Mouse (Mus musculus) cortical plate, adult 2 months (tissue): ENCODE data around the gene 2300002M23Rik. TPM values are rescaled to one million over a fixed set of nuclear protein-coding genes. Genes with fewer than 3 reads are reported as not detected.

Source experiments
- H3K27ac ChIP-seq: fragments of 200-500 bp; 2 replicates; pipeline ENCODE4 v1.5.1; 2012; ENCODE audit warnings: low read length, control low read depth, inconsistent platforms; ENCODE audit not compliant: insufficient read depth
- H3K4me1 ChIP-seq: fragments of 200-500 bp; 2 replicates; pipeline ENCODE4 v1.6.1; 2011; ENCODE audit warnings: low read length; ENCODE audit not compliant: control insufficient read depth, insufficient read depth
- H3K4me3 ChIP-seq: fragments of 200-500 bp; 2 replicates; pipeline ENCODE4 v1.5.1; 2011; ENCODE audit warnings: mild to moderate bottlenecking, low read length, control low read depth; ENCODE audit not compliant: insufficient read depth
- CTCF ChIP-seq: fragments of 200-500 bp; IDR thresholded peaks from 2 replicates; pipeline ENCODE4 v1.5.1; 2011; ENCODE audit warnings: mild to moderate bottlenecking, control low read depth, low read length; ENCODE audit not compliant: insufficient read depth; ENCODE audit errors: extremely low read depth
- POLR2A ChIP-seq: fragments of 200-500 bp; IDR thresholded peaks from 2 replicates; pipeline ENCODE4 v1.6.1; 2011; ENCODE audit warnings: mild to moderate bottlenecking, low read length, control low read depth; ENCODE audit not compliant: insufficient read depth; ENCODE audit errors: extremely low read depth
- polyA plus RNA-seq: library from polyadenylated mRNA; depleted of rRNA; stranded (reverse); fragments of >200 nt; gene quantifications from 2 replicates; pipeline ENCODE4 v1.2.3, GENCODE M21; 2012

The 2300002M23Rik gene
- polyA plus RNA-seq, 1 experiment = not detected

GRCm38 (mm10) chr17:35542761-35543411 is 24.4 kb upstream of the 2300002M23Rik start:
- TF ChIP-seq POLR2A (no peak), CTCF (no peak)
- Histone ChIP-seq H3K27ac (peak overlapping the region; percentile 1; the same call in 1 of the 2 replicates), H3K4me1 (0 out of 2 replicates have a peak, but pooled peaks cover 2% of the 10 kb centered on the region), H3K4me3 (no peak overlapping the region; the same call in 1 of the 2 replicates)

DNA sequence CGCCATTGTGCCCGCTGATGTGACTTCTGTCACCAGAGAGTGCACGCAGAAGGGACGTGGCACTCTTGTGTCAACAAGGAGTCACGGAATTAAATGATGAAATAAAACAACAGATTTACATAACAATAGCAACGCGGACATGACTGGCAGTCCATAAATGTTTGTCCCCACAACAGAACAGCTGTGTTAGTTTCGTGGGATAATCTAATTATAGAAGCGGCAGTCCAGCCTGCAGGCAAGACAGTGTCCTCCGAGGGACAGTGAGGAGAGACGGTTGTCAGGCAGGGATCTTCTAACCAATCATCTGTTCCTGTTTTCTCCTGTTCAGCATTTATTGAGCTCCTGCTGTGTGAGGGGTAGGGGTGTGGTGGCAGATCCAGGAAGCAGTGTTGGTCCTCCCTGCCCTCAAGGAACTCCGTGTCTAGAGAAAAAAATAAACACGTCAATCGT is 23.8 kb upstream of the 2300002M23Rik start:
- no peak for TF ChIP-seq POLR2A
- TF ChIP-seq CTCF = no peak
- H3K4me1 ChIP-seq = 0 out of 2 replicates have a peak, but pooled peaks cover 2% of the 10 kb centered on the region
- peak overlapping the region; percentile 1; the same call in 1 of the 2 replicates for H3K27ac ChIP-seq
- no peak overlapping the region; the same call in 1 of the 2 replicates for H3K4me3 ChIP-seq

DNA sequence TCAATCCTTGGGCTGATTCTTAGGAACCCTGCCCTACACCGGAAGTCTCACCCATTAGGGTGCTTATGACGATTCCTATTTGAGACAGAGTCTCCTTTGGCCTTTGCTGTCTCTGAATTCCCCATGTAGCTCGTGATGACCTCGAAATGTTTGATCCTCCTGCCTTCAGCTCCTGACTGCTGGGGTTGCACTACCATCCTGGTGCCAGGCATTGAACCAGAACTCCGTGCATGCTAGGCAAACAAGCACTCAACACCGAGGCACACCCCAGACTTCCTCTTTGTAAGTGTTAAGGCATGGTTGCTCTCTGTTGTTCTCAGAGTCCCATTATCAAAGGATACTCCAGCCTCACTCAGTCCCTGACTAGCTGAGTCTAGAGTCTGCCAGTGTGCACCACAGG is 23.2 kb upstream of the 2300002M23Rik start:
- H3K4me3 ChIP-seq = no peak overlapping the region
- no peak for TF ChIP-seq CTCF
- TF ChIP-seq POLR2A = no peak
- H3K27ac ChIP-seq = no peak overlapping the region
- 0 out of 2 replicates have a peak, but pooled peaks cover 2% of the 10 kb centered on the region for H3K4me1 ChIP-seq

DNA sequence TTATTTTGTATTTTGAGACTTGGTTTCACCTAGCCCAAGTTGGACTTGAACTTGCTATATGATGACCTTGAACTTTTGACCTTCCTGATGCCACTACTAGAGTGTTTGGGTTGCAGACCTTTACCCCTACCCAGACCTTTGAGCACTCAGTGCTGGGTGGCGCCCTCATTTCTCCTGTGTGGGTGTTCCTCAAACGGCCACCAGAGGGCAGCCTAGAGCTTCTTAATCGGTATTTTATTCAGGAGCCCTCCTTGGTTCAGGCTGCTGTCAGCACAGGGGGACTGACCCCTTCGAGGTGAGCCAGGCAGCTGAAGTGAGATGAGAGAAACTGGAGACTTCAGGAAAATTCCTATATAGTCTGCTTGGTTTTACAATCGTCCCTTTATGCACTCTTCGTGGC is 22.6 kb upstream of the 2300002M23Rik start:
- TF ChIP-seq CTCF = peak; percentile 60
- TF ChIP-seq POLR2A = no peak
- Histone ChIP-seq H3K27ac (no peak overlapping the region), H3K4me1 (peaks cover 2% of the 10 kb centered on the region; the same call in 1 of the 2 replicates), H3K4me3 (no peak overlapping the region)

- H3K27ac ChIP-seq = no peak overlapping the region
- peaks cover 4% of the 10 kb centered on the region; the same call in 1 of the 2 replicates for H3K4me1 ChIP-seq
- no peak overlapping the region for H3K4me3 ChIP-seq
- TF ChIP-seq POLR2A = no peak
- TF ChIP-seq CTCF = no peak
Observed at GRCm38 (mm10) chr17:35547465-35547864, 19.8 kb upstream of the 2300002M23Rik start.

GRCm38 (mm10) chr17:35548636-35549035 is 18.6 kb upstream of the 2300002M23Rik start:
- Histone ChIP-seq H3K27ac (no peak overlapping the region), H3K4me3 (no peak overlapping the region), H3K4me1 (peaks cover 4% of the 10 kb centered on the region; the same call in 1 of the 2 replicates)
- TF ChIP-seq POLR2A = no peak
- TF ChIP-seq CTCF = no peak

DNA sequence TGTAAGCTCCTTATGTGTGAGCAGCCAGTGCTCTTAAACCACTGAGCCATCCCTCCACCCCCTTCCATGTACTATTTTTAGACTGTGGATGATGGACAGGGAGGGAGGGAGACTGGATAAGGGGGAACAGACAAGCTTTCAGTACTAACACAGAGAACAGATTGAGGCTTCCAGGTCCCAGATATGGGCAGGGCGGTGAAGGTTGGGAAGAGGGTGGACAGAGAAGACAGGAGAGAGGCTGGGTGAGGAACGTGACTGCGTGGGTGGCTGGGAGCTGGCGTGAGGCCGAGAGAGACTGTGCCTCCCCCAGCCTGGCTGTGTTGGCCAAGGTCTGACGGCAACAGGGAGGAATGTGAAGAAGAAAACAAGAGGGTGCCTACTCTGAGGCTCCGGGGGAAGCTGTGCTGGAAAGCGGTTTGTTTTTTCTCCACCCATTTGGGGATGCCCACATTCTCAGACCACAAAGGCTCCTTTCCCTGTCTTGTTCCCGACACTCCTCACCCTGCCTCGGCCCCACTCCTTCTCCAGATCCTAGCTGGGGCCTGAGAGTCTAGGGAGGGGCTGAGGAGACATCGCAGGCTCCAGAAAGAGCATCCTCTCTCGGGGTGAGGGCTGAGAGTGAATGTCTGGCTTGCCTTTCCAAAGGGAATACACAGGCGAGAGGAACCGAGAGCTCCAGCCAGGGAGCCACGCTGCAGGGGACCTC is 17.7 kb upstream of the 2300002M23Rik start:
- Histone ChIP-seq H3K4me3 (no peak overlapping the region), H3K4me1 (peaks cover 2% of the 10 kb centered on the region; the same call in 1 of the 2 replicates), H3K27ac (peak overlapping the region; percentile 51; the same call in 1 of the 2 replicates)
- TF ChIP-seq POLR2A = peak; percentile 30; the same call in 1 of the 2 replicates
- no peak for TF ChIP-seq CTCF

DNA sequence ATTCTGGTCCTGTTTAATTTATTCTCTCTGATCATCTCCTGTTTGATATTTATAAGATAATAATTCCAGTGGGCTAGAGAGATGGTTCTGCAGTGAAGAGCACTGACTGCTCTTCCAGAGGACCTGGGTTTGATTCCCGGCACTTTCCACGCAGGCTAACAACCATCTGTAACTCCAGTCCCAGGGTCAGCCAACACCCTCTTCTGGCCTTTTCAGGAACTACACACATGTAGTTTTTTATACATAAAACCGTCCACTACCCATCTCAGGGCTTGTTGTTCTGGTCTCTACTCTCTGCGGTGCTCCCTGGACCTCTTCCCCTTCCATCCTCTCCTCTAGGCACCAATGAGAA is 17.1 kb upstream of the 2300002M23Rik start:
- no peak overlapping the region for H3K4me3 ChIP-seq
- H3K27ac ChIP-seq = no peak overlapping the region
- no peak for TF ChIP-seq POLR2A
- TF ChIP-seq CTCF = no peak
- H3K4me1 ChIP-seq = peaks cover 2% of the 10 kb centered on the region; the same call in 1 of the 2 replicates

- TF ChIP-seq POLR2A = no peak
- no peak for TF ChIP-seq CTCF
- no peak overlapping the region for H3K4me3 ChIP-seq
- no peak overlapping the region for H3K27ac ChIP-seq
- peaks cover 2% of the 10 kb centered on the region; the same call in 1 of the 2 replicates for H3K4me1 ChIP-seq
Observed at GRCm38 (mm10) chr17:35550871-35551270, 16.4 kb upstream of the 2300002M23Rik start.

- TF ChIP-seq CTCF = no peak
- TF ChIP-seq POLR2A = no peak
- H3K4me1 ChIP-seq = peaks cover 2% of the 10 kb centered on the region; the same call in 1 of the 2 replicates
- no peak within 1 kb of the TSS for H3K27ac ChIP-seq
Observed at GRCm38 (mm10) chr17:35551881-35552414, 15.3 kb upstream of the 2300002M23Rik start, which contains the start of gene Cdsn. Gene Cdsn, plus strand, starts transcription at chr17:35552128.

More at GRCm38 (mm10) chr17:35551881-35552414, 15.3 kb upstream of the 2300002M23Rik start, which contains the start of gene Cdsn:
- no peak within 1 kb of the TSS for H3K4me3 ChIP-seq
